In genomic region chr2:75658727-75659628, GRCm38 (mm10) we compare ENCODE assay signal across 1 mouse cellular context.
TF ChIP-seq lines count a peak whose summit lies in the region.

Gene Hnrnpa3, plus strand, starts transcription at chr2:75659261.

TF ChIP-seq in MEL, 35 proteins besides CTCF, POLR2A, EP300 and RAD21 (continued from another document):
- TF ChIP-seq SIN3A (IDR thresholded peaks at IDR 0.05; ENCODE audit: low read length) (peak; percentile 83; the same call in 1 of the 2 replicates), ZMIZ1 (IDR thresholded peaks at IDR 0.05; ENCODE audit: low read depth, low read length) (peak; percentile 56), ETS1 (IDR thresholded peaks at IDR 0.05; ENCODE audit: low read depth, low read length) (peak; percentile 51; the same call in 1 of the 2 replicates), GABPA (IDR thresholded peaks at IDR 0.05; ENCODE audit: low read depth, low read length) (no peak), CHD1 (IDR thresholded peaks at IDR 0.05; ENCODE audit: low read depth, low read length) (peak; percentile 97; the same call in 1 of the 2 replicates)
